Mouse (Mus musculus) cerebellum, adult 2 months (tissue): ENCODE data around the gene Tm4sf20. TPM values are rescaled to one million over a fixed set of nuclear protein-coding genes. Genes with fewer than 3 reads are reported as not detected.

Experiments used
- DNase-seq, 2 experiments: peaks; one replicate each; pipeline ENCODE4 v3.0.0; 2021
- H3K27ac ChIP-seq: fragments of 200-500 bp; 2 replicates; pipeline ENCODE4 v1.5.1; 2012; ENCODE audit warnings: low read length, control low read depth, inconsistent platforms; ENCODE audit not compliant: insufficient read depth
- H3K27me3 ChIP-seq: fragments of 200-500 bp; 2 replicates; pipeline ENCODE4 v1.6.1; 2012; ENCODE audit warnings: inconsistent platforms, mild to moderate bottlenecking, low read length, moderate library complexity; ENCODE audit not compliant: control insufficient read depth, insufficient read depth
- H3K4me1 ChIP-seq: fragments of 200-500 bp; 2 replicates; pipeline ENCODE4 v1.6.1; 2011; ENCODE audit warnings: low read length; ENCODE audit not compliant: control insufficient read depth, insufficient read depth
- H3K4me3 ChIP-seq: fragments of 200-500 bp; replicated peaks from 2 replicates; pipeline ENCODE3; 2011; ENCODE audit warnings: mild to moderate bottlenecking, low read depth, low read length, control low read depth; ENCODE audit not compliant: insufficient read depth
- CTCF ChIP-seq: fragments of 200-500 bp; IDR thresholded peaks from 2 replicates; pipeline ENCODE4 v1.5.1; 2011; ENCODE audit warnings: low read depth, mild to moderate bottlenecking, control low read depth, low read length, moderate library complexity, borderline replicate concordance; ENCODE audit not compliant: insufficient read depth
- POLR2A ChIP-seq: fragments of 200-500 bp; IDR thresholded peaks from 2 replicates; pipeline ENCODE4 v1.6.1; 2011; ENCODE audit warnings: low read length, control low read depth, borderline replicate concordance; ENCODE audit not compliant: insufficient read depth
- WGBS: fragments of 180-500 bp; shearing (Covaris S2); methylation state at CpG from one replicate; pipeline ENCODE4 v1.1.7; 2018; 5-methylcytosine and 5-hydroxymethylcytosine counted together
- polyA plus RNA-seq: library from polyadenylated mRNA; depleted of rRNA; stranded (reverse); fragments of >200 nt; gene quantifications from 2 replicates; pipeline ENCODE4 v1.2.3, GENCODE M21; 2012

Gene Tm4sf20
- polyA plus RNA-seq, 1 experiment: not detected

DNA sequence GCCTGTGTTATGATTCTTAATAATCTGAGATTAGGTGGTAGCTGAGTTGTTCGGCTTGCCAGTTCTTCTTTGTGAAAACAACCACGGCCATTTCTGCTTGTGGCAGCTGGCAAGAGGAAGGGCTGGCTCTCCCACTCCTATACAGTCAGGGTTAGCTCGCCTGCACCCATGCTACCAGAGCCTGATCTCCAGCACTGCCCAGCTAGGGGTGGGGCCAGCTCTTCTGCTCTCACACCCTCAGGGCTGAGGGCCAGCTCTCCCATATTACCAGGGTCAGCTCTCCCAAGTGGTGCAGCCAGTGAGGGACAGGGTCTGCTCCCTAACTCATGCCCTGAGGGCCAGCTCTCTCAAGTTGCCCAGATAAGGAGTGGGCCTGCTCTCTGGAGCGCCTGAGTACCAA, 4.2 kb upstream of the Tm4sf20 start:
- 75% methylated on average over 4 of the region's 4 CpGs for WGBS
- DNase-seq: no peak
- H3K4me3 ChIP-seq: no peak overlapping the region
- no peaks in the 10 kb centered on the region; the same call in 1 of the 2 replicates for H3K4me1 ChIP-seq
- H3K27me3 ChIP-seq: no peaks in the 10 kb centered on the region
- TF ChIP-seq POLR2A (no peak), CTCF (no peak)
- H3K27ac ChIP-seq: no peak overlapping the region

GRCm38 (mm10) chr1:82771022-82771586, 2.8 kb upstream of the Tm4sf20 start, which contains the start of gene Gm47791:
Gm47791 (minus strand) TSS chr1:82771243.
- 88% methylated on average over 15 of the region's 15 CpGs for WGBS
- no peaks in the 10 kb centered on the region for H3K27me3 ChIP-seq
- no peak for TF ChIP-seq POLR2A
- no peak for TF ChIP-seq CTCF
- no peaks in the 10 kb centered on the region; the same call in 1 of the 2 replicates for H3K4me1 ChIP-seq
- no peak within 1 kb of the TSS for H3K27ac ChIP-seq
- no peak for DNase-seq
- no peak within 1 kb of the TSS for H3K4me3 ChIP-seq

DNA sequence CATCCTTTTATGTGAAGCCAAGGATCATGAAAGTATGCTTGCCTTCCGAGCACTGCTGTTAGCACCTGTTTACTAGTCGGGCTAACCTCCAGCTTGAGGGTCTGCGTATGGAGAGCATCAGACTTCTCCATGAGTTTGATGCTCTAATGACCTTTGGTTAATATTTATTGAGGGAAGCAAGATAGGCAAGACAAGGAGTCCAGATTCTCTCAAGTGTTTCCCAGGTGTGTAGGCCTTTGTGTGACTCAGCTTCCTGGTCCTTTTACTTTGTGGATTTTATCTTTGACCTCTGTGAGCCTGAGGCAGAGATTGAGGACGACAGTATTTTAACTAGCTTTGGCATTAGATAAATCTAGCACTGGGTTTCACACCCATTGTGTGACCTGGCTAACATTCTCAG, 1.6 kb downstream of the Tm4sf20 start:
- DNase-seq: no peak
- 60% methylated on average over 4 of the region's 4 CpGs for WGBS
- no peak overlapping the region for H3K27ac ChIP-seq
- TF ChIP-seq CTCF: no peak
- no peak for TF ChIP-seq POLR2A
- no peaks in the 10 kb centered on the region for H3K4me1 ChIP-seq
- H3K27me3 ChIP-seq: no peaks in the 10 kb centered on the region
- H3K4me3 ChIP-seq: no peak overlapping the region

- Histone ChIP-seq H3K27ac (no peak overlapping the region), H3K4me3 (no peak overlapping the region), H3K4me1 (no peaks in the 10 kb centered on the region), H3K27me3 (no peaks in the 10 kb centered on the region)
- no peak for DNase-seq
- 21% methylated on average over 1 of the region's 1 CpGs for WGBS
- TF ChIP-seq CTCF (no peak), POLR2A (no peak)
Measured at GRCm38 (mm10) chr1:82766227-82766626, 2.0 kb downstream of the Tm4sf20 start.

DNA sequence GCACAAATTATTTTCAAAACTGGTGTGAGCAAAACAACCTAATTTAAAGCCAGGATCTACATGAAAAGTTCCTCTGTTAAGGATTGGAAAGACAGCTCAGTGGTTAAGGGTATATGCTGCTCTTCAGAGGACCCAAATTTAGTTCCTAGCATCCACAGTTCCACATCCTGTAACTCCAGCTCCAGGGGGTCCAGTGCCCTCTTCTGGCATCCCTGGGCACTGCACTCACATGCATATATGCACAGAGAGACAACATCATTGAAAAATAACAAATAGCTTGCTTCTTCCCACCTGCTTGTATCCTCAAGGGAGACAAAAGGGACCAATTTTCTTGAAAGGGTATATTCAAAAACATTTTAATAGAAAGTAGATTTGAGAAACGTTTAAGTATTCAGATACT, 6.0 kb downstream of the Tm4sf20 start:
- Histone ChIP-seq H3K4me1 (no peaks in the 10 kb centered on the region), H3K4me3 (no peak overlapping the region), H3K27ac (no peak overlapping the region), H3K27me3 (no peaks in the 10 kb centered on the region)
- TF ChIP-seq CTCF: peak; percentile 12; the same call in 1 of the 2 replicates
- no peak for TF ChIP-seq POLR2A
- DNase-seq: no peak
- WGBS: 85% methylated on average over 1 of the region's 1 CpGs

DNA sequence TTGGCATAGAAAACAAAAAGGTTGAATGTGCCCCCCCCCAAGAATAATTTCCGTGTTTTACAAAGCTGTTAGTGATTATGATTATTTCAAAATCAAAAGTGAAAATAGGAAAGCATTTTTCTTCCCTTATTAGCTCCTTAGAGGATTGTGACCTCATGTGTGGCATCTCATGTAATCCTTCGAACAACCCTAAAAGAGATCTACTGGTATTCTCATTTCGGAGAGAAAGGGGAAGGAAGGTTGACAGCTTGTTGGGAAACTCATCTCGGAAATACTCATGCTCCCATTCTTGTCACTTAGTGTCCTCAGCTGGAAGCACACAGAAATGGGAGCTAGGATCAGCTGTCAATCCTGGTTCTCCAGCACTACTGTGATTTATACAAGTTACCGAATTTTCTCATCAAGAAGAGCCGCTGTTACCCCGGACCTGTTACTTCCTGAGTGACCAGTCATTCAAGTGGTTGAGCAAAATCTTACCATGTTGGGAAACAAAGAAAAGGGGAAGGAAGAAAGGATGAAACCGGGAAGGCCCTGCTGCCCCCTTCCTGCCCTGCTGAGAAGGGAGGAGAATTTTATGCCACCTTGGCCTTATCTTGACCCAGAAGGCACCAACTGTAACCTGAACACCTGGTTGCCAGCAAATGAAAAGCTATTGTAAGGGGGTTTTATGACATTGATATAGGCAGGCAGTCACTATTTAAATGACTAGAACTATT, 6.6 kb downstream of the Tm4sf20 start:
- no peak overlapping the region for H3K27ac ChIP-seq
- H3K27me3 ChIP-seq: no peaks in the 10 kb centered on the region
- no peak overlapping the region for H3K4me3 ChIP-seq
- DNase-seq: no peak
- no peak for TF ChIP-seq CTCF
- TF ChIP-seq POLR2A: no peak
- no peaks in the 10 kb centered on the region for H3K4me1 ChIP-seq
- 92% methylated on average over 8 of the region's 8 CpGs for WGBS

DNA sequence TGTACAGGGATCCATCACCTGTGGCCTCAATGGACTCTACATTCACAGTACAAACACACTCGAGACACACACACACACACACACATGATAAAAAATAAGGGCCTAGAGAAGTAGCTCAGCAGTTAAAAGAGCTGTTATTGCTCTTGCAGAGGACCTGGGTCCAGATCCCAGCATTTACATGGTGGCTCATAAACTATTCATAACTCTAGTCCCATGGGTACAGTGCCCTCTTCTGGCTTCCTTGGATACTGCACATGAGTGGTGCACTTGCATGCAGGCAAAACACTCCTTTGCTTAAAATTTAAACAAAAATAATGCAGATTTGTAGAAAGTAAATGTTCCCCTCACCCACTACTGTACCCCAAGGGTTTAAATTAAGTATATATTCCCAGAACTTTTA, 8.7 kb downstream of the Tm4sf20 start:
- no peaks in the 10 kb centered on the region for H3K4me1 ChIP-seq
- H3K27ac ChIP-seq: no peak overlapping the region
- no peak for DNase-seq
- H3K4me3 ChIP-seq: no peak overlapping the region
- H3K27me3 ChIP-seq: no peaks in the 10 kb centered on the region
- peak; percentile 15; the same call in 1 of the 2 replicates for TF ChIP-seq CTCF
- TF ChIP-seq POLR2A: no peak
- WGBS: 97% methylated on average over 1 of the region's 1 CpGs
